Comparison of ENCODE assay signal across 19 mouse cellular contexts in genomic region chr4:109949307-109949706, GRCm38 (mm10). TPM values are rescaled to one million over a fixed set of nuclear protein-coding genes. Genes with fewer than 3 reads are reported as not detected.
"Had no signal": no experiment of that assay in that cellular context is flagged by ENCODE, and none has a peak within 500 bp of the region (broad histone marks: within the 10 kb centered on the region; RNA-seq: fewer than 3 reads in every experiment).

No protein-coding gene starts in this region.

- DNase-seq: kidney, adult 18-20 months; kidney, adult 9 months; kidney, postnatal 14 days; layer of hippocampus, adult 9-11 months; layer of hippocampus, postnatal 36 days; lung, adult 2 months; lung, postnatal 14 days; lung, postnatal 4 days; midbrain, embryonic 14.5 days; thymus, adult 2 months; thymus, postnatal 14 days; thymus, postnatal 4 days had no signal

- H3K36me3 ChIP-seq: liver, embryonic 15.5 days had no signal

- H3K27me3 ChIP-seq: liver, embryonic 15.5 days had no signal

- H3K4me3 ChIP-seq: layer of hippocampus, adult 2 months; left cerebral cortex, adult 2 months; liver, embryonic 15.5 days had no signal

- H3K9ac ChIP-seq: liver, embryonic 15.5 days had no signal

- H3K27ac ChIP-seq: layer of hippocampus, adult 2 months; left cerebral cortex, adult 2 months; liver, embryonic 15.5 days; stomach, postnatal 0 days had no signal

- H3K9me3 ChIP-seq: liver, embryonic 15.5 days had no signal

- H3K4me2 ChIP-seq: liver, embryonic 15.5 days; midbrain, embryonic 11.5 days had no signal

- ATAC-seq: intestine, embryonic 16.5 days had no signal

- H3K4me1 ChIP-seq: liver, embryonic 15.5 days had no signal

RNA-seq across cellular contexts. Expression of gene Dmrta2, which starts 28.5 kb away (rescaled TPM):
- total RNA-seq: megakaryocyte, adult 5-6 weeks had no signal
- polyA plus RNA-seq: intestine, embryonic 16.5 days; liver, embryonic 15.5 days; stomach, postnatal 0 days had no signal
